Mouse (Mus musculus) spleen, postnatal 4 days (tissue): ENCODE measurements around the gene 4931422A03Rik.

Source experiments
- DNase-seq, 2 experiments: peaks; one replicate each; pipeline ENCODE4 v3.0.0; 2022; ENCODE audit warnings: low spot score in 2 of 2

The 4931422A03Rik gene

GRCm38 (mm10) chr2:103937670-103938069, 90.5 kb downstream of the 4931422A03Rik start:
- no peak for DNase-seq

GRCm38 (mm10) chr2:103936666-103937065, 91.5 kb downstream of the 4931422A03Rik start:
- no peak for DNase-seq

GRCm38 (mm10) chr2:103935691-103936435, 92.3 kb downstream of the 4931422A03Rik start:
- DNase-seq, result no peak

- DNase-seq, result no peak
These were observed 93.5 kb downstream of the 4931422A03Rik start for GRCm38 (mm10) chr2:103934670-103935069.

GRCm38 (mm10) chr2:103934270-103934669, 93.9 kb downstream of the 4931422A03Rik start:
- DNase-seq, result no peak

- DNase-seq, result no peak
These were observed 95.7 kb downstream of the 4931422A03Rik start for GRCm38 (mm10) chr2:103932480-103932879.

- DNase-seq, result no peak
These were observed 96.1 kb downstream of the 4931422A03Rik start for GRCm38 (mm10) chr2:103932025-103932424.

- no peak for DNase-seq
These were observed 96.7 kb downstream of the 4931422A03Rik start for GRCm38 (mm10) chr2:103931511-103931911.

GRCm38 (mm10) chr2:103930306-103931019, 97.7 kb downstream of the 4931422A03Rik start:
- DNase-seq, result no peak

GRCm38 (mm10) chr2:103927610-103928145, 100.5 kb downstream of the 4931422A03Rik start:
- no peak for DNase-seq

- DNase-seq, result no peak
These were observed 101.5 kb downstream of the 4931422A03Rik start for GRCm38 (mm10) chr2:103926586-103927113.

- DNase-seq, result no peak
These were observed 108.7 kb downstream of the 4931422A03Rik start for GRCm38 (mm10) chr2:103919488-103919887.

GRCm38 (mm10) chr2:103918375-103918774, 109.8 kb downstream of the 4931422A03Rik start:
- DNase-seq, result no peak

GRCm38 (mm10) chr2:103917375-103917774, 110.8 kb downstream of the 4931422A03Rik start:
- no peak for DNase-seq
